Mouse (Mus musculus) B cell, adult 2 months (primary cell): ENCODE data around the gene Wbp1l.

Experiments used
- DNase-seq, 2 experiments: peaks; one replicate each; pipeline ENCODE4 v3.0.0; 2022

Gene Wbp1l

DNA sequence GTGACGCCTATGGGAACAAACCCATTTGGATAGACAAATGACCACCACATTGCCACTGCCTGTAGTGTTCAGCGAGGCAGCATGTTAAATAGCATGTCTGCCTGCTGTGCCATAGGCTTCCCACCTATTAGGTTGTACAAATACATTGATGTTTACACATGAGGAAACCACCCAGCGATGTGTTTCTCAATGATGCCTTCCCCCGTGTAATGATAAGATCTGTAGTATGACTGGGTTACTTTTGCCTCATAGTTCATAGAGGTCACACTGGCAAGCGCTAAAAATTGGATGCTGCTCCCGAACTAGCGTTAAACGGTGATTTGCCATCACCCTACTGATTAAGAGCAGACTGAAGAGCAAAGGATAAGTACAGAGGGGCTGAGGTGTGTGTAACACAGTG lies 63.3 kb downstream of the Wbp1l start:
- DNase-seq = no peak

DNA sequence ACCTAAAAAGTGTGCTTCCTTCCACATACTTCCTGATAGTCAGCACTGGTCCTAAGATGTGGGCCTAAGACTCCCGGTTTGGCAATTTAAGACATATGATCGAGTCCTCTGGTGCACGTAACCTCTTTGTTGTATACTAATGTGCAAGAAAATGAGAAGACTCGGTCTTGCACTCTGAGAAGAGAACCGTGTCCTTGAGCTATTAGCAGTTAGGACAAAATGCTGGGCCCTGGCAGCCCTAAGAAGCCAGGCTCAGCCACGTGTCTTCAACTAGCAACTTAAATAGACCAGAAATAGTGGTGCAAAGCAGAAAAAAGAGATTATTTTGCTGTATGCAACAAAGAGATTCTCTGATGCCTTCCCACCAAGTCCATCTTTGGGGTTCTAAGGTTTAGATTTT lies 63.9 kb downstream of the Wbp1l start:
- DNase-seq = no peak

DNA sequence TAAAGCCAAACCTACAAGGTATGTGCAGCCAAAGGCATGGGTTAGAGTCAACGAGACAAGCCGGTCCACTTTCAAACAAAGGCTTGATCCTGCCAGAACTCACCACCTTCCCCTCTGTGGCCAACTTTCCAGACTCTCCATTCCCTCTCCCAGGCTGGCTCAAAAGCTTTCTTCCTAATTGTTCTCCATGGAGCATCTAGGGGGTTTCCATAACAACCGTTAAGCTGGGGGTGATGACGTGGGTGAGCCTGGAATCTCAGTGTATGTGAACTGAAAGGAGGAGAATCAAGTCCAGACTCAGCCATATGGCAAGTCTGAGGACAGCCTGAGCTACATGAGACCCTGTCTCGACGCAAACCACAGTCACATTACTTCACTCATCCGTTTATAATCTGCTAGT lies 66.6 kb downstream of the Wbp1l start:
- no peak for DNase-seq

DNA sequence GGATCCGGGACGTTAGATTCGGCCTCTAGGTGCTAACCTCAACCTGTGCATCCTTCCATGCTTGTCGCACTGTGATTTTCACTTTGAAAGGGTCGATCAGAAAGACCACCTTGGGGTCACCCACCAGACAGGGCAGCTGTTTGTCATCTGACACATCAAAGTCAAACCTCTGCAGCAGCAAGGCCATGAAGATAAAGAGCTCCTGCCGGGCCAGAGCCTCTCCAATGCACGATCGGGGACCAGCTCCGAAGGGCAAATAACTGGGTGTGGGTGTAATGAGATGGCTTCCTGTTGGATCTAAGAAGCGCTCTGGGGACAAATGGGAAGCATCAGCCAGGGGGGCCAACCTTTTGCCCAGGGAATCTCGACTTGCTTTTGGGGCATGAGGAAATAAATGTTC lies 68.4 kb downstream of the Wbp1l start:
- DNase-seq = no peak

DNA sequence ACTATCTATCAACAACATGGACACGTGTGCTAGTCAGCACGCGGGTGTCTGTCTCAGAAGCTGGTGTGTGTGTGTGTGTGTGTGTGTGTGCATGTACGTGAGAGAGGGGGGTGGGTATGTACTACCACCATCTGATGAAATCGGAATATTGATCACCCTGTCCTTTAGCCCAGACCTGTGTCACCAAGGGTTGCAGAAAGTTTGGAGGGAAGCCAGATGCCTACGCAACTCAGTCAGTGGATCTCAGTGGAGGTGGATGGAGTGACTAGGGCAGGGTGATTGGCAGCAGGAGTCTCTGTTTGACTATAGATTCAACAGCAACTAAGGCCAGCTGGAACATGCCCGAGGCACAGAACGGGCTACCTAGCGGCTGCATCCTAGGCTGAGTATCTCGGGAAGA lies 69.4 kb downstream of the Wbp1l start:
- DNase-seq = no peak

DNA sequence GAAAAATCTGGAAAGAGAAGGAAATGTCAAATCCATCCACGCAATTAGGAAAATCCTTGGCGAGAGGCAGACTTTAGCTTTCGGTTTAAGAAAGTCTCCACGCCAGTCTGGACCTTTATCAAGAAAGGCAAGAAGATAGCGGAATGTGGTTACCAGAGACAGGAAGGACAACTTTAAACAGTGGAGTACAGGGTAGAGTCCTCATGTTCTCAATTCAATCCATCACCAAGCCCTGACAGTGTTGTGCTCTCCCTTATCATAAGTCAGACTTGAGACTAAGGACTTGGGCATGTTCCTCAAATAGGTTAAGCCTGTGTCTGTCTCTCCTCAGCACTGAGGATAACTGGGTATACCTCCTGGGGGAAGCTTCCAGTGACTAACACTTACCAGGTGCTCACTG lies 70.9 kb downstream of the Wbp1l start:
- no peak for DNase-seq

DNA sequence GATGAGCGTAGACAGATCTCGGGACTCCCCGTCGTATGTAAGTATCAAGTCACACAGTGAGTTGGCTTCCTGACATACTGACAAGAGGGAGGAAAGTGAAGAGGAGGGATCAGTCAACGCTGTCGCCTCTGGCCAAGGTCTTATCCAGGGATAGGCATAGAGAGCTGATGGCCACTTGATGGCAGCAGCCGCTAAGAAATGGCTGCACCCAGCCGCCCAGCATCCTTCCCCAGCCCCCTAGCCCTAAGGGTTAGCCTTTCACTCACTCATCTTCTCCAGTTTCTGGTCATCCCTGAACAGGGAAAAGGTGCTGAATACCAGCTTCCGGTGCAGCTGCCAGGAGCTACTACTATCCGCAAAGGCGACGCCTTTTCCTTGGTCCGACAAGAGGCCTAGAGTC lies 71.8 kb downstream of the Wbp1l start:
- DNase-seq = peak; percentile 75 to 76

DNA sequence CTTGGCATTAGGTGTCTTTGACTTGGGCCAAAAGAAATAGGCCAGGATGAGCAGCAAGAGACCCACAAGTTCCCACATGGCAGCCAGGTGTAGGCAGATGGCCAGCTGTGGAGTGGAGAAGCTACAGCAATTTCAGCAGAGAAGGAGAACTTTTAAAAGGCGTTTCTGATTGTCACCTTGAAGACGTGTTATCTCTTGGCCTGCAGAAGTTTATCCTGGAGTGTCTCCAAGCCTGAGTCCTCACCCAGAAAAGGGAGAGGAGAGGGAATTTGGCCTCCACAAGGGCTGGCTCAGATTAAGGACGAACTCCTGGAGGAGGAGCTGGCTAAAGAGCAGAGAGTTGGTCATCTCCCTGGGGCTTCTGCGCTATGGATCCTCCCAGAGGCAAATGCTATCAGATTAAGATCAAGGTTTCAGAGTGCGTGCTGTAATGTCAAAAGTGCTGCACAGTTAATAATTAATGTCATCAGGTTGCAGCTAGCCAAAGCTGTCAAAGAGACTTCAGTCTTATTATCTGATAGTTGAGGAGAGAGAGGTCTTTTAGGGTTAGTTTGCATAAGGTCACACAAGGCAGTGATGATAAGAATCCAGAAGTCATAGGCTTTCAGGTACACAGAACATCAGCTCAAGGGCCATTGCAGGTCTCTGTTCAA lies 74.0 kb downstream of the Wbp1l start, which contains the start of gene Cyp17a1:
TSS of gene Cyp17a1 (minus strand) at position 407 of the 653 bp plus-strand sequence.
- no peak for DNase-seq

DNA sequence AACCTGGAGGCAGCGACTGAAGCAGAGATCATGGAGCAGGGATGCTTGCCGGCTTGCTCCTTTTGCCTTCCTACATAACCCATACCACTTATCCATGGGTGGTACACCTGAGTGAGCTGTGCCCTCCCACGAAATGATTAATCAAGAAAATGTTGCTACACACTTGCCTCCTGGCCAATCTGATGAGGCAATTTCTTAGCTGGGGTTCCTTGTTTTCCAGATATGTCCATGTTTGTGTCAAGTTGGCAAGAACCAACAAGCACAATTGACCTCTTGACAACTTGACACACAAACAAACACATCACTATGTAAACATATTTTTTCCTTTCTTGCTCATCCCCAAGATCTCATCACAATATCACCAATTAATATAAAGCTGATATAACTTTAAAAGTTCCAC lies 76.8 kb downstream of the Wbp1l start:
- no peak for DNase-seq

DNA sequence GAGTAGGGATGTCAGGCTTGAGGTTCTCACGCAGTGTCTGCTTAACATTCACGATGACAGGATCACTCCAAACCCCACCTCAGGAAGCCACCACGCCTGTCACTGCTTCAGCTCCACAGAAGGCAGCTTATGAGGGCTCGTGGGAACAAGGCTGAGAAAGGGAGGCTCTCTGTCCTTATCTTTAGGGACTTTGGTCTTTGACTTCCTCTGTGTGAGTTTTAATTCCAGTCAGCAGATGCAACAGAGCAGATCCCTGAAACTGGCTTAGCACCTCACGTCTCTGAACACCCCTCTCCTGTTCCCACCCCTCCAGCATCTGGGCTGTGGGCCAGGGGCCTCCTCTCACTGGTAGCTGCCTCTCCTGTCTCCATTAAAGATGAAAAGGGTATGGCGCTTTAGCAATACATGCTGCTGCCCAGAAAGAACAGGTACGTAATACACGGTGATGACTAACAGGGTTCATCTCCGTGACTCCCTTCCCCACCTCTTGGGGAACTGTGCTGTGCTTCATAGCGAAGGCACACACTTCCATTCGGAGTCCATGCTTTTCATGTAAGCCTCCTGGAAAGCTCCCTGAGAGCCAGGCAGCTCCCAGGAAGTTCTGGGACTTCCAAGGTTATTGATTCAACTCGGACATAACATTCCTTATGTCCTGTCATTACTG lies 81.0 kb downstream of the Wbp1l start:
- no peak for DNase-seq

DNA sequence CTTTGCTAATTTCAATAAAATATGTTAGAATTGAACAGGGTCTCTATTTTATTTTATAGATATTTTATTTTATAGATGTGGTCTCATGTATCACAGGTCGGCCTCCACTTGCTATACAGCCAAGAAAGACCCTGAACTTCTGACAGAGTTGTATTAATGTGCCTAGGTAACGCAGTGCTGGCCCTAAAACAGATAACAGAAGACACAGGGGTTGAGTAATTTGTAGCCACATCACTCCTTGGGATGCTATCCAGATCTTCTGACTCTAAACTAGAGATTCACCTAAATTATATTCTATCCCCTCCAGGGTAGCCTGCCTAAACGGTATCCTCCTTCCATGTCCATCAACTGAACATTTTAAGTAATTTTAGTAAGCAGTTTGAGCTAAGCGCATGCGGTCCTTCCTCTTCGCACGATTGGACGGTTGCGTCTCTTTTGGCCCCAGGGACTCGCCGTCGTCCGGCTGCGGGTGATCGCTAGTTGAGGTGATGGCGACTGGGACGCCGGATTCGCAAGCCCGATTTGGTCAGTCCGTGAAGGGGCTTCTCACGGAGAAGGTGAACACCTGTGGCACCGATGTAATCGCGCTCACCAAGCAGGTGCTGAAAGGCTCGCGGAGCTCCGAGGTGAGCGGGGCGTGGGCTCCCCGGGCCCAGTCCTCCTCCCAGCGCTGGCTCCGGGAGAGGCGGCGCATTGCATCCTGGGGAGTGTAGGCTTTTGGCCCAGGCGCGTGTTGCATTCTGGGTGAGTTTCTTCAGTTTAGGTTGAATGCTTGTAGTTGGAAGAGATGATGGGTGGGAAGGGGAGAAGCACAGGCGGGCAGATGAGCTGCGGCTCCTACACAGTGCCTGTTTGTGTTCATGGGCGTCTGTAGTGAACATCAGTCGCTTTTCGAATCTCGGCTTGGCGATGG lies 90.8 kb downstream of the Wbp1l start, which contains the start of gene Borcs7:
TSS of gene Borcs7 (plus strand) at position 447 of the 913 bp plus-strand sequence.
- peak; percentile 86 to 87 for DNase-seq

DNA sequence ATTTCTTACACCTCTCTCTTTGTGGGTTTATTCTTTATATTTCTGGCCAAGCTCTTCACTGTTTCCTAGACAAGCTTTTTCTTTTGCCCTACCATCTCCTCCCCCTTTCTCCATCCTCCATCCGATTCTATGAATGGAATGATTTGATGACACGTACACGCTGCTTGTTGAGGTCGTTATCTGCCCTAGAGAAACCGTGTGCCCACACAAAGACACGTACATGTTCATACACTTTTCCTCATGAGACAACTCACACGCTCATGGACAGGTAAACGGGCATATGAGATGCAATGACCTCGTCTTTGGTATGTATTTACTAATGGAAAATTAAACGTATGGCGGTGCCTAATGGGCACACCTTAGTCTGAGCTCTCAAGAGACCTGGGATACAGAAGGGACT lies 91.5 kb downstream of the Wbp1l start:
- no peak for DNase-seq

DNA sequence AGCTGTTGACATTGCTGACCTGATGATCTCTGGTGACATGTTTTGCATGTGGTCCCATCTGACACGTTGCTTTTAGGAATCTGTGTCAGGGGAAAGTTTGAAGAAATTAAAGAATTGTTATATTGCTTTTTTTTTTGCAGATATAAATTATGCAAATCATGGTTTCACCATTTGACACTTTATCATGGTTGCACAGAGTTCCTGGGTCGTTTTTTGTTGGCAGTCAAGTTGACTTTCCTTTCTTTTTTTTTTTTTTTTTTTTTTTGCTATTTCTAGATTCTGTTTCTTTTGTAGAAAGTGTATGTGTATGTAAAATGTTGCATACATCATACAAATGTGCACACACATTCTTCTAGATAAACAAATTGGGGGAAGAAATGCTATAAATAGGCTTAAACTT lies 92.2 kb downstream of the Wbp1l start:
- no peak for DNase-seq

DNA sequence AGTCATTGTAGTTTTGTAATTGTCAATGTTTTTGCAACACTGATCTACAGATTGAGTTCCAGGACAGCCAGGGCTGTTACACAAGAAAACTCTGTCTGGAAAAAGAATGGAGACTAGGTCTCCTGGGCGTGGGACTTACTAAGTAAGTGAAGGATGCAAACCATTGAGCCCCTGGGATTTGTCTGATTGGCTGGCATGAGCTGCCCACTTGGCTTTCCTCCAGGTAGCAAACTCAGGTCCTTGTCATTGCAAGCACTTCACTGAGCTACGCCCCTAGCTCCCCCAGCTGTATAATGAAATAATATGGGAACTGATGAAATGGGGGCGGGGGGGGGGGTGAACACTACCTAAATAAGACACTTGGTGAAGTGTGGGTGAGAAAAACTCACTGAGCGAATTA lies 94.3 kb downstream of the Wbp1l start:
- no peak for DNase-seq

DNA sequence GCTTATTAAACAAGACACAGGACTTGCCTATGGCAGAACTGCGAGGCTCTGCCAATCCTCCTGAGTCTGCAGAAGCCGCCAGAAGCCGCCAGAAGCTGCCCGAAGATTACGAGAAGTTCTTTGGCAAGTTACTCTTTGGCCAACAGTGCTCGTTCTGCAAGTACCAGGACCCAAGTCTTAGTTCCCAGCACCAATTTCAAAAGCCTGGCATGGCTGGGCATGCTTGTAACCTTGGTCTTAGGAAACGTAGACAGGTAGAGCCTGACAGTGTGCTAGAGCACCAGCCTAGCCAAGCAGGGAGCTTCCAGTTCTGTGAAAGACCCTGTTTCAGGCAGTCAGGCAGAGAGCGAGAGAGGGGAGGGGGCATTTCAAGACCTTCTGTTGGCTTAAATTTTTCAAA lies 97.6 kb downstream of the Wbp1l start:
- no peak for DNase-seq

DNA sequence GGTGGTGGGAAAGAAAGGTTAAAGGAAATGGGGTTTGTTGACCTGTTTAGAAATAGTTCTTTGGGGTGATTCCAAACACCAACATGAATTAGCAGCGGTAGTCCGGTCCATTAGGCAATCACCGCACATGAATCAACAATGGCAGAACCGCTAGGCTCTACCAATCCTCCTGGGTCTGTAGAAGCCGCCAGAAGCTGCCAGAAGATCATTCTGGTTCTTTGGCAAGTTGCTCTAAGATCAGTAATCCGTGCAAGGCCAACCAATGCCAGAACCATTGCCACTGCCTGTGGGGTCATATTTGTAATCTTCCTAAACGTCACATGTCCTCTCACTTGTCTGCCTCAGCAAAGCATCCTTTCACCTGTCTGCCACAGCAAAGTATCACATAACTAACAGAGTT lies 98.1 kb downstream of the Wbp1l start:
- DNase-seq = no peak

DNA sequence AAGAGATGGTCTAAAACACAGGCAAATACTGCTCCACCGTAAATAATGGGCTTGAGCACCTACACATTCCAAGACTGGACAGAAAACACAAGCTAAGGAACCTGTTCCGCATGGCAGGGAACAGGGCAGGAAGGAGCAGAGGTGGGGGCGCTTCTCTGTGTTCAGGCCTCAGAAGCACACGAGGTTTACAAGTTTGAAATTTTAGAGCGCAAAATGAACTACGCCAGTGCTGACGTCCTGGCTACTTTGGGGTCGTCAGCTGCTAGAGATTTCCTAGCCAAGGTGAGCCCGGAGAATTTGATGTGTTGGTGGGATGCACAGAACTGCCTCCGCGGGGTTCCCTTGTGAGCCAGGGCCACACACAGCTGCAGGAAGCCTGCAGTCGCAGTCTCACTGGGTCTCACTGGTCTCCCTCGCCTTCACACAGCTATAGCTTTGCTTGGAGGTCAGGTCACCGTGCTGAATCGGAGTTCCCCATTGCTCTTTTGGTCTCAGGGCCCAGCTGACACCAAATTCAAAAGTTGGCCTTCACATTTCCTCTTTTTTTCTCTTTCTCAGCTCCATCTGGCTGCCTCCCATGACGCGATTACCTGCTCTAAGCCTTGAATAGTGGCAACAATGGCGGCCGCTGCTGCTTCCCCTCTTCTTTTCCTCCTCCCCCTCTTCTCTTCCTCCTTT lies 99.1 kb downstream of the Wbp1l start:
- DNase-seq = peak; percentile 63 to 70

DNA sequence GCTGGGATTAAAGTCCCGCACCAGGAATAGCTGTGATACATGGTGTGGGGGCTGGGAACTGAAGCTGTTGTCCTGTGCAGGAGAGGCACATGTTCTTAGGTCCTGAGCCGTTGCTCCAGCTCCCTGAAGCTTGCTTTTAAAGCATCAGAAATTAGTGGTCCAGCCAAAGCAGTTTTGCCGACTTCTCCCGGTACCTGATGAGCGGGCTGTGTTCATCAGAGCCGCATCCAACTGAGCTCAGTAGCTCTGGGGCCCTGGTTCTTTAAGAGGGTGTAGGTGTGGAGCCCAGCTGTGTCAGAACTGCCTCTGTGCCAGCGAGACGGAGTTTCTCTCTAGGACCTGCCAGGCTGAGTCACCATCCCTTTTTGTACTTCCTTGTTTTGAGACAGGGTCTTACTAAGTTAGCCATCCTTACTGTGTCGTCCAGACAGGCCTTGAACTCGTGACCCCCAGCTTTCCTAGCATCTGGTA lies 100.2 kb downstream of the Wbp1l start:
- peak; percentile 35 to 38 for DNase-seq

DNA sequence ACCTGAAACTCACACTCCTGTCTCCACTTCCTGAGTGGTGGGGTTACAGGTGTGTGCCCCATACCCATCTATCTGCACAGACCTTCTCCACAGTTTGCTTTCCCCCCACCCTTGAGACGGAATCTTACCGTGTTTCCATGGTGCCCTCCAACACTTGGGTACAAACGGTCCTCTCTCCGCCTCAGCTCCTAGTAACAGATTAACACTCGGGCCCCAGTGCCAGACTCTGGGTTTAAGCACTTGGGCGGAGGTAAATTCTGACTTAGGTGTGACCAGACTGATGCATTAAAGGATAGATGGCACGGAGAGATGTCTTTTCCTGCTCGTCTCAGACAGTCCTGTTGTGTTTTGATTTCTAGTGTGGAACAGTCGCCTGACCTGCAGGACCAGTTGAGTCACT lies 102.3 kb downstream of the Wbp1l start:
- DNase-seq = no peak

DNA sequence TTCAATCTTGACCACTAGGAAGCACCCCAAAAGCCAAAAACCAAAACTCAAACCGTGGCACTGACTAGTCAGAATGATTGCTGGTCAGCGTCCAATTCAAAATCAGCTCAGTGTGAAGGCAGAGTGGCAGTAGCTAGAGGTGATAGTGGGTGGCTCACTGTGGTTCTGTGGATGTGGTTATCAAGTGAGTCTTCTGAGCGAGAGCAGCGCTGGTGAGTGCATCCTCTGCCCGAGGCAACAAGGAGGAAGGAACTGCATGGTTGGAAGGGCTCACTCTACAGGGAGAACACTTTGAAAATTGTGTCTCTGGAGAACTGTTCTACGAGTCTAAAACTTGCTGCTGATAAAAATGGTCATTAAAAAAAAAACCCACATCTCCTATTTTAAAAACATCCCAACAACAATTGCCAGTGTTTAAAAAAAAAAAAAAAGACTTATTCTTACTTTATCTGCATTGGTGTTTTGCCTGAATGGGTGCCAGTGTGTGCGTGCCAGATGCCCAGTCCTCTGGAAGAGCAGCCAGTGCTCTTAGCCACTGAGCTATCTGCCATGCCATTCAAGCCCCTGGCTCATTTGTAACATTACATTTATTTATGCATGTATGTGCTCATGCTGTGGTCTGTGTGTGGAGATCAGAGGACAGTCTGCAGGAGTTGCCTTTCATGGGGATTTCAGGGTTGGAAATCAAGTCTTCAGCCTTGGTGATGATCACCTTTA lies 107.1 kb downstream of the Wbp1l start:
- peak; percentile 22 to 28 for DNase-seq

DNA sequence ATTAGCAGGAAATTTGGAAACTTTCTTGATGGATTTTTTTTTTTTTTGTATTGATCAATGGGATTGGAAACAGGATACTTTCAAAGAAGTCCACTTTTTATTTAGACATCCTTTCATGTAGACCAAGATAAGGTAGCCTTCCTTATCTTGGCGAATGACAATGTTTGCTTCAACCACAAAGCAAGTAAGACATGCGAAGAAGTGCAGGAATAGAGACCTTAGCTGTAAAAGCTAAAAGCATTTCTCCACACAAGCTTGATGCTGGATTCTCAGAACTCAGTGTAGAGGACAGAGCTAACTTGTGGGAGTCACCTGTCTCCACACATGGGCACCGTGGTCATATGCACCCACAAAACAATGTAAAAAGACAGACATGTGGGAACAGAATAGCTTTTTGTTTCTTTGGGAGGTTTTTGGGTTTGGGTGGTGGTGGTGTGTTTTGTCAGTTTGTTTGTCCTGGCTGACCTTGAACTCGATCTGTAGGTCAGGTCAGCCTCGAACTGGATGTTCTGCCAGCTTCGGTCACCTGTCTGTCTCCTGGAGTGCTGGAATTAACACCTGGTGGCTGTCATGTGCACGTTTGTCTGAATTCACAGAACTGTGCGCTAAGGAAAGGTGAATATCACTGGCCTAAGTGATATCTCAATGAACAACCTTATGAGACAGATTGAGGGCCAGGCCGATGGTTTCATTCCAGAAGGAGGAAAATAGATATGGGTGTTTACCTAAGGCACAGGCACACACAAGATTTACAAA lies 107.8 kb downstream of the Wbp1l start:
- no peak for DNase-seq
